Mouse (Mus musculus) liver, embryonic 12.5 days (tissue): Measurements from ENCODE around the gene Sox5. TPM values are rescaled to one million over a fixed set of nuclear protein-coding genes. Genes with fewer than 3 reads are reported as not detected.

Experiments used
- ATAC-seq: fragments of 200-750 bp; cut with Nextera tagmentation; 2 replicates; pipeline ENCODE4 v1.8.0; 2017; ENCODE audit warnings: moderate number of reproducible peaks, mild to moderate bottlenecking, moderate library complexity
- H3K27ac ChIP-seq: fragments of 300-500 bp; sonication (generic); 2 replicates; pipeline ENCODE4 v1.5.1; 2016; ENCODE audit warnings: mild to moderate bottlenecking
- H3K27me3 ChIP-seq: fragments of 300-500 bp; sonication (generic); replicated peaks from 2 replicates; pipeline ENCODE4 v1.6.1; 2016; ENCODE audit warnings: mild to moderate bottlenecking, moderate library complexity
- H3K36me3 ChIP-seq: fragments of 300-500 bp; sonication (generic); 2 replicates; pipeline ENCODE4 v1.6.1; 2016; ENCODE audit warnings: mild to moderate bottlenecking, moderate library complexity
- H3K4me1 ChIP-seq: fragments of 300-500 bp; sonication (generic); 2 replicates; pipeline ENCODE4 v1.6.1; 2016
- H3K4me2 ChIP-seq: fragments of 300-500 bp; sonication (generic); 2 replicates; pipeline ENCODE4 v1.6.1; 2016; ENCODE audit warnings: mild to moderate bottlenecking, moderate library complexity
- H3K4me3 ChIP-seq: fragments of 300-500 bp; sonication (generic); 2 replicates; pipeline ENCODE4 v1.5.1; 2016; ENCODE audit warnings: mild to moderate bottlenecking, moderate library complexity
- H3K9ac ChIP-seq: fragments of 300-500 bp; sonication (generic); 2 replicates; pipeline ENCODE4 v1.6.1; 2016; ENCODE audit warnings: mild to moderate bottlenecking, moderate library complexity
- H3K9me3 ChIP-seq: fragments of 300-500 bp; sonication (generic); replicated peaks from 2 replicates; pipeline ENCODE4 v1.6.1; 2016; ENCODE audit warnings: mild to moderate bottlenecking, moderate library complexity
- WGBS: fragments of 180-500 bp; shearing (Covaris S2); methylation state at CpG from one replicate; pipeline ENCODE4 v1.1.7; 2016; ENCODE audit not compliant: insufficient replicate concordance; 5-methylcytosine and 5-hydroxymethylcytosine counted together
- polyA plus RNA-seq: library from polyadenylated mRNA; unstranded; fragments of >200 nt; fragmentation: Nextera tagmentation; extraction: Ambion mirVana; gene quantifications from 2 replicates; pipeline ENCODE4 v1.2.1, GENCODE M21; 2016

Gene Sox5
- polyA plus RNA-seq, 1 experiment from 2014 or later, result 6.2 TPM

DNA sequence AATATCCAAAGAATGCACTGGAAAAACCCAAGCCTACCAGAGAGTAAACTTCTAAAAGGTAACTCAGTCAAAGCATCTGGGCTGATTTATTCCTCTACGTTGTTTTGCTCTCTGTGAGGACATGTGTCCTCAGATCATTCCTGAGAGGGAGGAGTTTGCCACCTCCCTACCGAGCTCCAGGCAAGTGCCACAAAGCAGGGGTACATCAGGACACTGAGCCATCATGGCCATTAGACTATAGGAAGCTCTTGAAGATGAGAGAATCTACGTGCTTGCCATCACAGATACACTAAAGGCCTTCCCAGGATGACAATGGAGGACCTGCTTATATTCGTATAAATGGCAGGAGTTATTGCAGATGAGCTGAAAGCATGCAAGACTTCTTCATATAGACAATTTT is 73.4 kb downstream of the Sox5 start:
- Histone ChIP-seq H3K27me3 (no peaks in the 10 kb centered on the region), H3K4me2 (no peak overlapping the region), H3K9me3 (no peaks in the 10 kb centered on the region), H3K27ac (no peak overlapping the region), H3K4me1 (peaks cover 51% of the 10 kb centered on the region), H3K9ac (no peak overlapping the region), H3K36me3 (no peaks in the 10 kb centered on the region), H3K4me3 (no peak overlapping the region)
- ATAC-seq, result no peak
- WGBS, result 65% methylated on average over 4 of the region's 4 CpGs

DNA sequence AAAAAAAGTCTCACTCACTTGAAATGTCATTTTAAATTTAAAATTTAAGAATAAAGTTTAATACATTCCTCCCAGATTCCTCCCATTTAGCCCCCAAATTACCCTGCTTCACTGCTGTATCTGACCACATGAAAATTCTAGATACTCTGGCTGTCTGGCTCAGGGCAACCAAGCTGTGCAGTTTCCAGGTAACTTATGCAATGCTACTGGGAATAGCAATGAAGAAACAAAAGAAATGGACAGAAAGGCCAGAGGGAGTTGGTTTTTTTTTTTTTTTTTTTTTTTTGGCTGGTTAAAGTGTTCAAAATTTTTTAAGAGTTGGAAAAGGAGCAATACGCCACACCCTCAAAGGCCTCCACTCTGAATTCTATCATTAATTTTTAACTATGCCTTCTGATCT is 73.8 kb downstream of the Sox5 start:
- Histone ChIP-seq H3K27ac (no peak overlapping the region), H3K36me3 (no peaks in the 10 kb centered on the region), H3K4me3 (no peak overlapping the region), H3K9ac (no peak overlapping the region), H3K9me3 (no peaks in the 10 kb centered on the region), H3K27me3 (no peaks in the 10 kb centered on the region), H3K4me1 (peaks cover 51% of the 10 kb centered on the region), H3K4me2 (no peak overlapping the region)
- 76% methylated on average over 1 of the region's 1 CpGs for WGBS
- no peak for ATAC-seq

DNA sequence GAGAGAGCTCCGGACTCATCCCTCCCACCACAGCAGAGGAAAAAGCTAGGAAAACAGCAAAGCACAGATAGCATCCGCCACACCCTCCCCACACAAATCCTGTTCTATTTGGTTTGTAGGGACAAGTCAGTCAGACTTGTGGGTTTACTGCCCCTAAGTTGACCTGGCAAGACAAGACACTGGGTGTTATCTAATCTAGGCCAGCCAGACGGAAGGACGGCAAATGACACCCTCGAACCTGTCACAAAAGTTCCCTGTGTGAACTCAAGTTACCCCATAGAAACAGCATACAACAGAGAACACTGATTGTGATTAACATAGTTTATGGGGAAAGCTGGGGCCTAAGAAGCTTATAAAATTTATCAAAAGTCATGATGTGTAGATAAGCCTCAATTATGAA is 76.8 kb downstream of the Sox5 start:
- H3K27me3 ChIP-seq, result no peaks in the 10 kb centered on the region
- no peak overlapping the region for H3K4me3 ChIP-seq
- no peak overlapping the region for H3K9ac ChIP-seq
- H3K27ac ChIP-seq, result no peak overlapping the region
- no peaks in the 10 kb centered on the region for H3K36me3 ChIP-seq
- no peaks in the 10 kb centered on the region for H3K9me3 ChIP-seq
- ATAC-seq, result peak; percentile 57
- WGBS, result 19% methylated on average over 5 of the region's 5 CpGs
- peaks cover 33% of the 10 kb centered on the region for H3K4me1 ChIP-seq
- H3K4me2 ChIP-seq, result no peak overlapping the region

DNA sequence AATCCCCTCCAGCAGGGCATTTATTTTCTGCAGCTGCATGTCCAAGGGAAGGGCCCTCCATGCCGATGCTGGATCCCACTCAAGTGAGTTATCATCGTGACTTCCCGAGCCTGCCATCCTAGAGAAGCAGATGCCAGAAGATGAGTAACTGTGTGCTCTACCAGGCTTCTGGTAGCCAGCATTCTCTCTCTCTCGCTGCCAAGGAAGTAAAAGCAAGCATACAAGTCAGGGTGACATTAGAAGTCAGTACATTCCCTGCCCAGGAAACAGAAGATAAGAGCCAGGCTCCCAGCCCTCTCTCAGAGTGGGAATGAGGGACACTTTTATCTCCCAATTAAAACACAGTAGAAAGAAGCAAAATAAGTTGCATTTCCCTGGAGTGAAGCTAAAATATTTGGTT is 86.1 kb downstream of the Sox5 start:
- WGBS, result 53% methylated on average over 4 of the region's 4 CpGs
- Histone ChIP-seq H3K4me1 (no peaks in the 10 kb centered on the region), H3K36me3 (no peaks in the 10 kb centered on the region), H3K9me3 (no peaks in the 10 kb centered on the region), H3K27ac (no peak overlapping the region), H3K9ac (no peak overlapping the region), H3K4me3 (no peak overlapping the region), H3K27me3 (no peaks in the 10 kb centered on the region), H3K4me2 (no peak overlapping the region)
- ATAC-seq, result no peak

DNA sequence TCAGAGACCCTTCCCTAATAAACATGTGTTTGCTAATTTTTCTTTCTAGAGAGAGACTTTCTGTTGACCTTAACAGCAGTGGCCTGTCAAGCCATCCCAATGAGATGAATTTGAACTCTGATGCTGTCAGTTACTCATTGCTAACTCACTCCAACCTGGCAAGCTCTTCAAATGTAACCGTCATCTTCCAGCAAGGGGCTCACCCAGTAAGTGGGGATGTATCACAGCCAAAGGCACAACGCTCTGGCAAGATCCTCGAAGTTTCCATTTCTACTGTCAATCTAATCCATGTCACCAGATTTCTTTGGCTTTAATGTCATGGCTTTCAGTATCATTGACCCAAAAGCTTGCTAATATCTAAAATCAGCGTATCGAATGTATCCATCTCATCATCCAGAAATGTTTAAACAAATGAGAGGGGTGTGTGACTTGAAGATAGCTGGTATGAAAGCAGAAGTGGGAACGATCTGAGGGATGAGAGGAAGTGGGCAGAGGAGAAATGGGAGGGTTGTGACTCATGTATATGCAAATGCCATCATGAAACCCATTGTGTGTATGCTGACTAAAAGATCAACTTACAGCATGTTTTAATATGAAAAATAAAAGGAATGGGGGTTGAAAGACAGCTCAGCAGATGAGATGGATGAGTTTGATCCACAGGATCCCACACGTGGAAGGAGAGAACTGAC is 88.4 kb downstream of the Sox5 start:
- Histone ChIP-seq H3K27ac (no peak overlapping the region), H3K9me3 (no peaks in the 10 kb centered on the region), H3K36me3 (no peaks in the 10 kb centered on the region), H3K4me1 (no peaks in the 10 kb centered on the region), H3K27me3 (no peaks in the 10 kb centered on the region), H3K4me2 (no peak overlapping the region), H3K9ac (no peak overlapping the region), H3K4me3 (no peak overlapping the region)
- 52% methylated on average over 7 of the region's 7 CpGs for WGBS
- ATAC-seq, result no peak

DNA sequence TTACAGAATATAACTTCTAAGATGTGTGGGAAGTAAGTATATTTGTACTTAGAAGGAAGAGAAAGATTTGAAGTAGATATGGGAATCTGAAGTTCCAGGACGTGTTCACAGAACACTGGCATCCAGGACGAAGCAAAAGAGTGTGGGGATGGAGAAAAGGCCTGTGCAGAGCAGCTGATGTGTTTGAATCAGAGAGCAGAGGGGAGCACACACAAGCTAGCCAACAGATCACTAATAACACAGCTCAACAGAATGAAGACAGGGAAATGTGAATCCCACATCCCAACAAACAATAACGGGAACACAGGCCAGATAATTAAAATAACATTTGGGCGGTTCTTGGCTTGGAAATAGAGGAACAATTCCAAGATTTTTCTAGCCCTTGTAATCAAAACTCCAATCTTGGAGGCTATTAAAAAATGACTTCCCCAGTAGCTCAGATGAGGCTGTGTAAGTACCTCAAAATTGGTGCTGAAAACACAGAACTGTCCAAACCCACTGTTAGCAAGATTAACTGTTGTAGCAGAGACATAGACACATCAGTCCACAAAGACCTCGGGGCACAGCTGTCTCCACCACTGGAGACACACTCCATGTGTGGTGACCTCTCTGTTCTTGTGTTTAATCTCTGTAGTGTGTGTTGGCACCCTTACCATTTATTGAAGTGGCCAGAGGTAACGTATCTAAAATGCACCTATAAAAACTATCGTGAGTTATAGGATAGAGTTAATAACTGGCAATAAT is 90.3 kb downstream of the Sox5 start:
- Histone ChIP-seq H3K4me3 (no peak overlapping the region), H3K4me1 (0 out of 2 replicates have a peak, but pooled peaks cover 7% of the 10 kb centered on the region), H3K36me3 (no peaks in the 10 kb centered on the region), H3K27ac (no peak overlapping the region), H3K4me2 (no peak overlapping the region), H3K9ac (no peak overlapping the region), H3K27me3 (no peaks in the 10 kb centered on the region), H3K9me3 (no peaks in the 10 kb centered on the region)
- 67% methylated on average over 7 of the region's 7 CpGs for WGBS
- ATAC-seq, result no peak

DNA sequence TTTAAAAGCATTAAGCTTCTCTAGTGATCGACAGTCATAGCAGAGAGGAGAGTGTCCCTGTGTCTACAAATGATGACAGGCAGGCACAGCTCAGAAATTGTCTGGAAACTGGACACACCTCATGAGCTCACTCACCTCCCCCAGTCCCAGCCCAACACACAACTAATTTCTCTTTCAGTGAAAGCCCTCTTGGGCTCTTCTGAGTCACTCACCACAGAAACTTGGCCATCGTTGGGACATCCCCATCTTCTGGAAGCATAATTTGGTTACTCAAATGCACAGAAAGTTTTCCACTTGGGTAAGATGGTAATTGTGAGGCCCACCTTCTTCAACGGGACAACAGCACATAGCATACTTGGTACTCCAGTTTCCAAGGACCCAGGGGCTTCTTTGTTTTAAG is 92.7 kb downstream of the Sox5 start:
- Histone ChIP-seq H3K4me1 (0 out of 2 replicates have a peak, but pooled peaks cover 7% of the 10 kb centered on the region), H3K9me3 (no peaks in the 10 kb centered on the region), H3K4me3 (no peak overlapping the region), H3K27me3 (no peaks in the 10 kb centered on the region), H3K9ac (no peak overlapping the region), H3K36me3 (no peaks in the 10 kb centered on the region), H3K4me2 (no peak overlapping the region), H3K27ac (no peak overlapping the region)
- no peak for ATAC-seq
- 72% methylated on average over 3 of the region's 3 CpGs for WGBS

DNA sequence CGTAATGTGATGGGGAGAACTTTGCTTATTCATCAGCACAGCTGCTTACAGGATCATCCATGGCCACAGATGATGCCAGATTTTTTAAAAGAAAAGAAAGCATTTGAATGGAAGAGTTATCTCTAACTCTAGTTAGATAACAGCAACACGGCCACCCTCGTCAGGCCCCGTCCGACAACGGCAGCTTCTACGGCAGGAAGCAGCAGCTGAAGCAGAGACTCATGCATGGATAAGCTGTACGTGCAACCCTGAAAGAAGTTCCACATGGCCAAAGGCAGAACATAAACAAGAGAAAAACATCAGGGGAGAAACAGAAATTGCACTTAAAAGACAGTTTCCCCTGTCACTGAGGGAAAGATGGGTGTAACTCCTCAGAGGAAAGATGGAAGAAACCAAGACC is 94.1 kb downstream of the Sox5 start:
- no peaks in the 10 kb centered on the region for H3K9me3 ChIP-seq
- H3K4me1 ChIP-seq, result 0 out of 2 replicates have a peak, but pooled peaks cover 7% of the 10 kb centered on the region
- WGBS, result 26% methylated on average over 8 of the region's 8 CpGs
- H3K36me3 ChIP-seq, result no peaks in the 10 kb centered on the region
- H3K4me3 ChIP-seq, result no peak overlapping the region
- H3K4me2 ChIP-seq, result no peak overlapping the region
- no peak overlapping the region for H3K9ac ChIP-seq
- H3K27ac ChIP-seq, result no peak overlapping the region
- H3K27me3 ChIP-seq, result no peaks in the 10 kb centered on the region
- ATAC-seq, result no peak

DNA sequence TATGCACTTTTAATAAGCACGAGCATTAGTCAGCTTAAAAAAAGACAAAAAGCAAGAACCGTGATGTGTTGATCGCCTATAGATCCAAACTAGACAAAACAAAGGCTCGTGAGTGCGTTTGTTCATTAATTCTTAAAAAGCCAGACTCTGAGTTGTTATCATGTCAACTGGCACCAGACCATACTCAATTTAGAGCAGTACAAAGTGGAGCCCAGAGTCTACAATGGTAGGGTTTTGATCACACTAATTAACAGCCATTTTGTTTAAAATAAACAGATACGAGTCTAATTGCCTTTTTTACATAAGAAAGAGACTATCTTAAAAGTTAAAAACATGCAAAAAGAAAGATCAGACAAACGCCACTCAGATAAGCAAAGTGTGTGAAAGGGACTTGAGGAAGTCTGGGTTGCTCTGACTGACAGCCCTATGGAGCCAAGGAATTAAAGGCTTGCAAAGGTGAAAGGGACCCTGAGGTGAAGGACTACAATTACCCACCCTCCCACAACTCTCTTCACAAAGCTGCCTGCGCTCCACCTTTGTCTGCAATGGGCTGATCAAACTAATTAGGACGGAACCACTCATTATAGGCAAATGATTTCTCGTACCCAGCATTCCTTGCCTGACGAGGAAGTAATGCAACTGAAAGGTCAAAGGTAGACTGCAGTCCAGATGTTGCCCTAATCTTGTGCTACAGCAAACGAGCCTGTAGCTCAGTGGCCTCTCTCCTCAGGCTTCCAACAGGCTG is 100.6 kb downstream of the Sox5 start:
- no peaks in the 10 kb centered on the region for H3K9me3 ChIP-seq
- 55% methylated on average over 12 of the region's 12 CpGs for WGBS
- H3K27me3 ChIP-seq, result no peaks in the 10 kb centered on the region
- H3K4me3 ChIP-seq, result no peak overlapping the region
- no peak overlapping the region for H3K4me2 ChIP-seq
- no peaks in the 10 kb centered on the region for H3K36me3 ChIP-seq
- ATAC-seq, result no peak
- no peak overlapping the region for H3K27ac ChIP-seq
- H3K9ac ChIP-seq, result no peak overlapping the region
- 0 out of 2 replicates have a peak, but pooled peaks cover 4% of the 10 kb centered on the region for H3K4me1 ChIP-seq

DNA sequence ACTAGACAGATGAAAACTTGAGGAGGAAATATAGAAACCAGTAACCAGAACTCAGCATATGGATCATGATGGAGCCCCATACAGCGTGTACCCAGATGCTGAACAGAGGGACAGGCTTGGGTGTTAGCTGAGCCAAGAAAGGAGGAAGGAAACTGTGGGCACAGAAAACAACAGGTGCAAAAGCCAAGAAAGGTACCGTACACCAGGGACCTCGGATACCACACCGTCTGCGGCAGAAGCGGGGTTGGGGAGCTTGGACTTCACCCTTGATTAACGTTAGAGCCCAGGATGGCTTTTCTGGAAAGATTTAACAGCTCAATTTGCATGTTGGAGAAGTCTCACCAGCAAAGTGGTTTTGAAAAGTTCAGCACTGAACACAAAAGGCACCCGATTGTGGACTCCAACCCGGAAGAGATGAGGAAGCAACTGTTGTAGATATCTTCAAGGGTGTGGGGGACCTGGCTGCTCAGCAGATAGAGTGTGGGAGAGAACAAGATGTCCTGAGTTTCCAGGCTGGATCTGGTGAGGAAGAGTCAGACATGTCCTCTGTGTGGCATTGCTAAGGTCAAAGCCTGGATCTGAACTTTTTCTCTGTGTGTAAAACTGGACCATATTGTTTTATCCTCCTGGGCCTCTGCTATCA is 104.2 kb downstream of the Sox5 start:
- 0 out of 2 replicates have a peak, but pooled peaks cover 4% of the 10 kb centered on the region for H3K4me1 ChIP-seq
- no peaks in the 10 kb centered on the region for H3K27me3 ChIP-seq
- H3K27ac ChIP-seq, result no peak overlapping the region
- no peaks in the 10 kb centered on the region for H3K36me3 ChIP-seq
- ATAC-seq, result no peak
- no peak overlapping the region for H3K4me2 ChIP-seq
- no peak overlapping the region for H3K4me3 ChIP-seq
- H3K9ac ChIP-seq, result no peak overlapping the region
- 43% methylated on average over 9 of the region's 9 CpGs for WGBS
- H3K9me3 ChIP-seq, result no peaks in the 10 kb centered on the region

DNA sequence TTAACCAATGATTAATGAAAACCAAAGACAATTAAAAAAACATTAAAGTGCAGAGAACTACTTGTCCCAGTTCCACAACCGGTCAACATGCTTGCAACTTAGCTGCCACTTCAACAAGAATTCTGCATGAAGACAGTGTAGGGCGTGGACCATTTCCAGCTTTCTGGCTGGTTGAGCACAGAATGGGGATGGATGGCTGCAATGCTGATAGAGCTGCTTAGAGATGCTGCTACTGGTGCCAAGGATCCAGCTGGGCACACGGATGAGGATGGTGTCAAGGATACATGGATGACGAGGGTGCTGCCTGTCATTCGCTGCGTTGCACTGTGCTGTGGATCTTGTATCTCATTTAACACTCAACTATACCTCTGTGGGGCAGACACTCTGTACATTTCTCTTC is 106.7 kb downstream of the Sox5 start:
- WGBS, result 72% methylated on average over 6 of the region's 6 CpGs
- H3K4me3 ChIP-seq, result no peak overlapping the region
- no peaks in the 10 kb centered on the region for H3K4me1 ChIP-seq
- ATAC-seq, result no peak
- H3K36me3 ChIP-seq, result no peaks in the 10 kb centered on the region
- H3K27me3 ChIP-seq, result no peaks in the 10 kb centered on the region
- no peak overlapping the region for H3K4me2 ChIP-seq
- H3K9me3 ChIP-seq, result no peaks in the 10 kb centered on the region
- H3K27ac ChIP-seq, result no peak overlapping the region
- no peak overlapping the region for H3K9ac ChIP-seq

DNA sequence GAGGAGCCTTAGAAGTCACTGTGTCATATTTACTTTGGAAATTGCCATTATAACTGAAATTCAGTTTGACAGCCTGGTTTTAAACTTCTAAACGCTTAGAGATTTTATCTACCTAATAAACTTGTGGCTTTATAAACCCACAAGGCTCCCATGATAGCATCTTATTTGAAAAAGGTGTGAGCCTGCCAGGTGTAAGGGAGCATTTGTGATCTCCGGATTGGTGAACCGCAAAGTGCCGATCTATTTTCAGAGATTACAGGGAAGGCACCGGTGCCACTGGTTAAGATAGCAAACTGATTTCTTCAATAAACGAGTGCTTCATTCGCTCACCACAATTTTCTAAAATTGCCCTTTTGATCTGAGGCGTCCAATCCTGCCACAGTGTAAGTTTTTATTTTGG is 107.9 kb downstream of the Sox5 start:
- H3K4me3 ChIP-seq, result no peak overlapping the region
- no peaks in the 10 kb centered on the region for H3K9me3 ChIP-seq
- no peak for ATAC-seq
- no peaks in the 10 kb centered on the region for H3K36me3 ChIP-seq
- no peak overlapping the region for H3K9ac ChIP-seq
- H3K4me1 ChIP-seq, result no peaks in the 10 kb centered on the region
- no peak overlapping the region for H3K27ac ChIP-seq
- no peak overlapping the region for H3K4me2 ChIP-seq
- H3K27me3 ChIP-seq, result no peaks in the 10 kb centered on the region
- 66% methylated on average over 8 of the region's 8 CpGs for WGBS
